Mouse (Mus musculus) E14TG2a.4 (cell line): ENCODE measurements around the gene Cyth2.
A peak's percentile ranks its signal among the peaks of the same experiment; 100 is the strongest.

Experiments used
- H3K27me3 ChIP-seq: 2 replicates; pipeline ENCODE4 v1.6.1; 2014; ENCODE audit warnings: low read length, control low read depth; ENCODE audit not compliant: insufficient read depth
- H3K36me3 ChIP-seq: 2 replicates; pipeline ENCODE4 v1.6.1; 2014; ENCODE audit warnings: low read length, control low read depth; ENCODE audit not compliant: insufficient read depth
- H3K4me1 ChIP-seq: replicated peaks from 2 replicates; pipeline ENCODE4 v1.6.1; 2014; ENCODE audit warnings: low read depth, low read length, control low read depth
- H3K4me3 ChIP-seq: replicated peaks from 2 replicates; pipeline ENCODE4 v1.5.1; 2014; ENCODE audit warnings: mild to moderate bottlenecking, low read length
- H3K9me3 ChIP-seq: 2 replicates; pipeline ENCODE4 v1.6.1; 2014; ENCODE audit warnings: low read length, control low read depth
- CTCF ChIP-seq: conservative IDR thresholded peaks from 2 replicates; pipeline ENCODE4 v1.5.1; 2014; ENCODE audit warnings: low read length
- NANOG ChIP-seq: IDR thresholded peaks from 2 replicates; pipeline ENCODE4 v1.6.1; 2014; ENCODE audit warnings: borderline replicate concordance, low read length, mixed read lengths
- POU5F1 ChIP-seq: IDR thresholded peaks from 2 replicates; pipeline ENCODE4 v1.6.1; 2014; ENCODE audit warnings: low read length, borderline replicate concordance

Cyth2 gene

GRCm38 (mm10) chr7:45785388-45786135, 28.8 kb downstream of the Cyth2 start:
- peaks cover 5% of the 10 kb centered on the region; the same call in 1 of the 2 replicates for H3K9me3 ChIP-seq
- H3K4me1 ChIP-seq, result peaks cover 45% of the 10 kb centered on the region
- no peak for TF ChIP-seq POU5F1
- TF ChIP-seq CTCF, result no peak
- no peak for TF ChIP-seq NANOG
- peak overlapping the region; percentile 84 for H3K4me3 ChIP-seq
- peaks cover 25% of the 10 kb centered on the region for H3K36me3 ChIP-seq
- H3K27me3 ChIP-seq, result peaks cover 10% of the 10 kb centered on the region

GRCm38 (mm10) chr7:45784524-45785372, 29.6 kb downstream of the Cyth2 start, which contains the start of gene Sult2b1:
TSS of gene Sult2b1 (minus strand) at chr7:45784669.
- no peak for TF ChIP-seq NANOG
- no peak for TF ChIP-seq POU5F1
- no peak for TF ChIP-seq CTCF
- peaks cover 10% of the 10 kb centered on the region for H3K27me3 ChIP-seq
- H3K4me3 ChIP-seq, result peak within 1 kb of the TSS; percentile 84

GRCm38 (mm10) chr7:45783511-45784091, 30.8 kb downstream of the Cyth2 start, which contains the start of gene Lmtk3:
TSS of gene Lmtk3 (plus strand) at chr7:45783738.
- Histone ChIP-seq H3K27me3 (peaks cover 15% of the 10 kb centered on the region), H3K4me1 (peaks cover 51% of the 10 kb centered on the region), H3K9me3 (no peaks in the 10 kb centered on the region), H3K36me3 (peaks cover 7% of the 10 kb centered on the region; the same call in 1 of the 2 replicates), H3K4me3 (peak within 1 kb of the TSS; percentile 82)
- TF ChIP-seq CTCF, result no peak
- no peak for TF ChIP-seq NANOG
- no peak for TF ChIP-seq POU5F1

More at GRCm38 (mm10) chr7:45784524-45785372, 29.6 kb downstream of the Cyth2 start, which contains the start of gene Sult2b1:
- peaks cover 45% of the 10 kb centered on the region for H3K4me1 ChIP-seq
- H3K36me3 ChIP-seq, result peaks cover 18% of the 10 kb centered on the region
- H3K9me3 ChIP-seq, result no peaks in the 10 kb centered on the region

- H3K9me3 ChIP-seq, result no peaks in the 10 kb centered on the region
- TF ChIP-seq CTCF, result no peak
- no peak for TF ChIP-seq POU5F1
- TF ChIP-seq NANOG, result no peak
- peaks cover 38% of the 10 kb centered on the region for H3K4me1 ChIP-seq
- H3K27me3 ChIP-seq, result peaks cover 15% of the 10 kb centered on the region
- no peaks in the 10 kb centered on the region for H3K36me3 ChIP-seq
- no peak overlapping the region for H3K4me3 ChIP-seq
Measured at GRCm38 (mm10) chr7:45782271-45782670, 32.1 kb downstream of the Cyth2 start.

- Histone ChIP-seq H3K36me3 (no peaks in the 10 kb centered on the region), H3K4me1 (peaks cover 14% of the 10 kb centered on the region), H3K4me3 (peak overlapping the region; percentile 20; the same call in 1 of the 2 replicates), H3K9me3 (no peaks in the 10 kb centered on the region), H3K27me3 (peaks cover 28% of the 10 kb centered on the region)
- TF ChIP-seq NANOG (no peak), CTCF (no peak), POU5F1 (no peak)
Measured at GRCm38 (mm10) chr7:45779081-45779641, 35.2 kb downstream of the Cyth2 start.

GRCm38 (mm10) chr7:45775237-45775636, 39.1 kb downstream of the Cyth2 start:
- Histone ChIP-seq H3K4me1 (peaks cover 17% of the 10 kb centered on the region), H3K36me3 (no peaks in the 10 kb centered on the region), H3K9me3 (no peaks in the 10 kb centered on the region), H3K4me3 (no peak overlapping the region), H3K27me3 (peaks cover 22% of the 10 kb centered on the region)
- TF ChIP-seq NANOG (no peak), CTCF (no peak), POU5F1 (no peak)

- Histone ChIP-seq H3K4me1 (peaks cover 18% of the 10 kb centered on the region; the same call in 1 of the 2 replicates), H3K27me3 (peaks cover 19% of the 10 kb centered on the region), H3K9me3 (peaks cover 4% of the 10 kb centered on the region; the same call in 1 of the 2 replicates), H3K4me3 (no peak overlapping the region), H3K36me3 (no peaks in the 10 kb centered on the region)
- TF ChIP-seq POU5F1, result no peak
- TF ChIP-seq CTCF, result no peak
- no peak for TF ChIP-seq NANOG
Measured at GRCm38 (mm10) chr7:45771101-45771500, 43.3 kb downstream of the Cyth2 start.
